Mouse (Mus musculus) bone marrow, adult 2 months (tissue): ENCODE measurements around the gene AC109138.7. TPM values are rescaled to one million over a fixed set of nuclear protein-coding genes. Genes with fewer than 3 reads are reported as not detected.

Experiments used
- H3K27ac ChIP-seq: fragments of 200-500 bp; 2 replicates; pipeline ENCODE4 v1.5.1; 2012; ENCODE audit warnings: low read depth, mild to moderate bottlenecking, control low read depth, inconsistent platforms, low read length; ENCODE audit not compliant: control insufficient read depth, poor library complexity, insufficient read depth
- H3K4me1 ChIP-seq: fragments of 200-500 bp; 2 replicates; pipeline ENCODE4 v1.6.1; 2011; ENCODE audit warnings: low read length; ENCODE audit not compliant: control insufficient read depth, insufficient read depth
- H3K4me3 ChIP-seq: fragments of 200-500 bp; replicated peaks from 2 replicates; pipeline ENCODE3; 2011; ENCODE audit warnings: mild to moderate bottlenecking, low read depth, low read length, control low read depth; ENCODE audit not compliant: control insufficient read depth
- CTCF ChIP-seq: fragments of 200-500 bp; IDR thresholded peaks from 2 replicates; pipeline ENCODE4 v1.5.1; 2011; ENCODE audit warnings: low read length, control low read depth; ENCODE audit not compliant: control insufficient read depth, insufficient read depth
- POLR2A ChIP-seq: fragments of 200-500 bp; IDR thresholded peaks from 2 replicates; pipeline ENCODE4 v1.6.1; 2011; ENCODE audit warnings: low read depth, mild to moderate bottlenecking, control low read depth, low read length, borderline replicate concordance; ENCODE audit not compliant: control insufficient read depth
- WGBS: fragments of 180-500 bp; shearing (Covaris S2); methylation state at CpG from one replicate; pipeline ENCODE4 v1.1.7; 2018; 5-methylcytosine and 5-hydroxymethylcytosine counted together
- polyA plus RNA-seq: library from polyadenylated mRNA; stranded (reverse); fragments of >200 nt; gene quantifications from 2 replicates; pipeline ENCODE4 v1.2.4, GENCODE M21; 2011; ENCODE audit warnings: low replicate concordance; ENCODE audit not compliant: missing spikeins, insufficient read depth, insufficient read length

The AC109138.7 gene
- polyA plus RNA-seq, 1 experiment: not detected

DNA sequence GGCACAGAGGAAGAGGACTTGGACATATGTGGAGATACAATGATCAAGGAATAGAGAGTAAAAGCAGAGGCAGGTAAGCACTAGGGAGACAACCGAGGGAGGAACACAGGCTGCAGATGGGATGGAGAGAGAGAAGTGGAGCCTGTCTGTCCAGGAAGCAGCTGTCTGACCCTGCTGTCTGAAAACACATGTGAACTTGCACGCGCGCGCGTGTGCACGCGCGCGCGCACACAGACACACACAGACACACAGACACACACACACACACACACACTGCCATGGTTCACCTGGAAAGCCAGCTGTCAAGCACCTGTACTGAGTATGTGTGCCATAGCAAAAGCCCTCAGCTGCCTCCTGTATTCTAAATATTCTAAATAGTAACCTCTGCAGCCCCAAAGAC, 4.1 kb downstream of the AC109138.7 start:
- H3K4me1 ChIP-seq: peaks cover 19% of the 10 kb centered on the region
- H3K27ac ChIP-seq: peak overlapping the region; percentile 42
- WGBS: 39% methylated on average over 11 of the region's 11 CpGs
- no peak overlapping the region for H3K4me3 ChIP-seq
- no peak for TF ChIP-seq POLR2A
- no peak for TF ChIP-seq CTCF

DNA sequence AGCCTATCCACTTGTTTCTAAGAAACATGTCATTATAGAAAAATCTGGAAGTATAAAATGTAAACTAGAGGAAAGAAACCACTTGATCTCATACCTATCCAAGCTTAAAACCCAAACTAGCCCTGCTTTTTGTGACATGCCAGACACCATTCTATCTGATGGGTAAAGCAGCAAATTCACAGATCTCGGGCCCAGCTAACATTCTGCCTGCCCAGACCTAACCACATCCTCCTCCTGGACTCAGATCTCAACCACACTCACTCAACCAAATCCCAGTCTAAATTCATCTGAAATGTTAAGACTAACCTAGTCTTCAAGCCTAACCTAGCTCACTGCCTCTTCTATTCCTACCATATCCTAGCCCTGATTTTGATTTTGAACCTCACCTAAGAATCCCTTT, 4.6 kb downstream of the AC109138.7 start:
- no peak overlapping the region for H3K4me3 ChIP-seq
- 3% methylated on average over 1 of the region's 1 CpGs for WGBS
- H3K27ac ChIP-seq: peak overlapping the region; percentile 42; the same call in 1 of the 2 replicates
- H3K4me1 ChIP-seq: peaks cover 18% of the 10 kb centered on the region
- TF ChIP-seq POLR2A (no peak), CTCF (no peak)

DNA sequence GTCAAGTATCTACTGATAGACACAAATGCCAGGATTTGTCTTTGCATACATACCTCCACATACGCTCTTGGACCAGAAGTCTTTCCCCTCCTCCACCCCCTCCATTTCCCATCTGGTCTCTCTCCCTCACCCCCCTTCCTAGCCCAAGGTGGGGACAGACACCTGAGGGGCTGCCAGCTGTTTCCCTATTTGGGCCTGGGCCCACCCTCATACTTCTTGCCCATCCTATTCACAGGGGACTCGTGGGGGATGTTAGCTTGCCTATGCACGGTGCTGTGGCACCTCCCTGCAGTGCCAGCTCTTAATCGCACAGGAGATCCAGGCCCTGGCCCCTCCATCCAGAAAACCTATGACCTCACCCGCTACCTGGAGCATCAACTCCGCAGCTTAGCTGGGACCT, 5.8 kb downstream of the AC109138.7 start:
- Histone ChIP-seq H3K4me1 (peaks cover 17% of the 10 kb centered on the region), H3K27ac (peak overlapping the region; percentile 26), H3K4me3 (no peak overlapping the region)
- 65% methylated on average over 6 of the region's 6 CpGs for WGBS
- TF ChIP-seq POLR2A (no peak), CTCF (no peak)

DNA sequence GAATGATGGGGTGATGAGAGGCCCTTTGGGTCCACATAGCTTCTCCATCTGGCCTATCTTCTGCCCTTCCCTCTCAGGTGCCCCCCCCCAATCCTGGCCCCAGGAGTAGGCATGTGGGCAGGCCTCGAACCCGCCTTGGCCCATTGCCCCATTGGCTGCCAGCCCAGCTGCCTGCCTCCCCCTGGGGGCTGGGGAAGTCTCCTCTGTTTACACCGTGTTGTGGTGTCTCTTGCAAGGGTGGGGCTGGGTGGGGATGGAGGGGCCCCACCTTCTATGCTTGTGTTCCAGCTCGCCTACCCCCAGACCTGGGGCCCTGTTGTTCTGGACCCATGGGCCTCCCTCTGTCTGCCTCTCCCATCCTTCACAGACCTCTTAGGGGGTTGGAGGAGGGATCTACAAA, 6.3 kb downstream of the AC109138.7 start:
- Histone ChIP-seq H3K4me3 (no peak overlapping the region), H3K27ac (peak overlapping the region; percentile 26), H3K4me1 (peaks cover 17% of the 10 kb centered on the region)
- 18% methylated on average over 4 of the region's 4 CpGs for WGBS
- TF ChIP-seq CTCF (no peak), POLR2A (no peak)

DNA sequence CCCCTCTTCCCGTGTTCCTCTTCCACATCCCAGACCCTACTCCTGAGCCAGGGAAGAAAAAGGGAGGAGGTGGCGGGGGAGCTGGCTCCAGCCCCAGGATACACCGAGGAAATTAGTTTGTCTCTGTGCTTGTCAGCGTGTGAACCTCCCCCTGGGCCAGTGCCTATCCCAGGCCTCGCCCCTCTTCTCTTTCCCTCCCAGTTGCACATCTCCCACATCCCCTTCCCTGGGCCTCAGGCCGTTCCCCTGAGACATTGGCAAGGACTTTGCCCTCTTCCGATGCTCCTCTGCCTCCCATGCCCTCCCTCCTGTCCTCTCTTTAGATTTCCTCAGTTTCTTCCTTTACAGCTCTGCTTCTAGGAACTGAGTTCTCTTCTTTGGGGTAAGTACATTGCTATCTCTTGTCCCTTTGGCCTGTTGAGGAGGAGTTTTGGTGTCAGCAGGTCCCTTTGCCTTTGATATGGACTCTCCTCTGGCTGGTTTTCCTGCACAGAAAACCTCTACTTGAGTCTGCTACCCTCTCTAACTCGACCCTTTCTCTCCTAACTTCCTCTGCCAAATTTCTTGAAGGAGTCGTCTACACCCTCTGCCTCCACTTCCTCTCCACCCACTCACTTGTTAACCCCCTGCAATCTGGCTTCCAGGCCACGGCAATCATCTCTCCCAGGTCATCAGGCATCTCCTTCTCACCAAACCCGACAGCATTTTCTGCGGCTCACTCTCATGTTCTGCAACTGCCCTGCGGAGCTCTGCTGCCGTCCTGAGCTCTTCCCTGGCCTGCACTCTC, 7.0 kb downstream of the AC109138.7 start:
- TF ChIP-seq CTCF (no peak), POLR2A (no peak)
- WGBS: 14% methylated on average over 14 of the region's 14 CpGs
- peaks cover 16% of the 10 kb centered on the region for H3K4me1 ChIP-seq
- H3K4me3 ChIP-seq: no peak overlapping the region
- peak overlapping the region; percentile 62 for H3K27ac ChIP-seq

DNA sequence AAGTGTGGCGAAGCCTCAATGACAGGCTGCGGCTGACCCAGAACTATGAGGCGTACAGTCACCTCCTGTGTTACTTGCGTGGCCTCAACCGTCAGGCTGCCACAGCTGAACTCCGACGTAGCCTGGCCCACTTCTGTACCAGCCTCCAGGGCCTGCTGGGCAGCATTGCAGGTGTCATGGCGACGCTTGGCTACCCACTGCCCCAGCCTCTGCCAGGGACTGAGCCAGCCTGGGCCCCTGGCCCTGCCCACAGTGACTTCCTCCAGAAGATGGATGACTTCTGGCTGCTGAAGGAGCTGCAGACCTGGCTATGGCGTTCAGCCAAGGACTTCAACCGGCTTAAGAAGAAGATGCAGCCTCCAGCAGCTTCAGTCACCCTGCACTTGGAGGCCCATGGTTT, 8.0 kb downstream of the AC109138.7 start:
- peak overlapping the region; percentile 62 for H3K27ac ChIP-seq
- TF ChIP-seq POLR2A (peak; percentile 54; the same call in 1 of the 2 replicates), CTCF (no peak)
- 14% methylated on average over 11 of the region's 11 CpGs for WGBS
- H3K4me1 ChIP-seq: peaks cover 19% of the 10 kb centered on the region
- no peak overlapping the region for H3K4me3 ChIP-seq

DNA sequence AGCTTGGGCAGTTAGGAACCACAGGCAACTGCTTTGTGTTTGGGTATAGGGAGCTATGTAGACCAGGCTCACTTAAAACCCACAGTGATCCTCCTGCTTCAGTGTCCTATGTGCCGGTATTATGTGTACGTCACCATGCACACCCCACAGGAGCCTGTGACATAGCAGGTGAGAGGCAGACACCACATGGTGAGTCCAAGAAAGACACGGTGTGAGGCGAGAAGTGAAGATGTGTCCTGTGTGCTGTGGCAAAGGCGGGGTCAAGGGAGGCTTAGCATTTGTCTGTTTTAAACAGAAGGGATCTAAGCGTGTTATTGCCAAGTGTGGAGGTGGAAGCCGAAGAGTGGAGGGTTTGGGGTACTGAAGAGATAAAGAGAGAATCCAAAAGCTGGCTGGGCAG, 12.6 kb downstream of the AC109138.7 start:
- no peak overlapping the region for H3K4me3 ChIP-seq
- H3K27ac ChIP-seq: peak overlapping the region; percentile 49; the same call in 1 of the 2 replicates
- TF ChIP-seq CTCF (no peak), POLR2A (no peak)
- H3K4me1 ChIP-seq: peaks cover 16% of the 10 kb centered on the region
- 19% methylated on average over 7 of the region's 7 CpGs for WGBS

DNA sequence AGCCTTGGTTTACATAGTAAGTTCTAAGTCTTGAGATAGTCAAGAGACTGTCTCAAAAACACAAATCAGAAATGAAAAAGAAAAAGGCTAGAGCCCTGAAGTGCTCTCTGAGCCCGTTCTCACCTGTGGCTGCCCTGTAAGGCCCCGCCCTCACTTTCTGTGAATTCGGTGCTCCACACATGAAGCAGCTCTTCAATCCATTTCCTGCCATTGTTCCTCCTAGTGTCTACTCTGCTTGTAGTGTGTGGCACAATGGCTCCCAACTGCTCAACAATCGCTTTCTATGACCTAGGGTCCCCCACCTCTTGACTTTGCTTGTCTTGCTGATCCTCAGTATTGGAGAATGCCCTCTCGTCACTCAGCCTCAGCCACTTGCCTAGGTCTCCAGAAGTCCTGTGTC, 13.3 kb downstream of the AC109138.7 start:
- H3K4me1 ChIP-seq: peaks cover 14% of the 10 kb centered on the region
- TF ChIP-seq POLR2A (no peak), CTCF (no peak)
- 31% methylated on average over 5 of the region's 5 CpGs for WGBS
- H3K4me3 ChIP-seq: no peak overlapping the region
- no peak overlapping the region for H3K27ac ChIP-seq

DNA sequence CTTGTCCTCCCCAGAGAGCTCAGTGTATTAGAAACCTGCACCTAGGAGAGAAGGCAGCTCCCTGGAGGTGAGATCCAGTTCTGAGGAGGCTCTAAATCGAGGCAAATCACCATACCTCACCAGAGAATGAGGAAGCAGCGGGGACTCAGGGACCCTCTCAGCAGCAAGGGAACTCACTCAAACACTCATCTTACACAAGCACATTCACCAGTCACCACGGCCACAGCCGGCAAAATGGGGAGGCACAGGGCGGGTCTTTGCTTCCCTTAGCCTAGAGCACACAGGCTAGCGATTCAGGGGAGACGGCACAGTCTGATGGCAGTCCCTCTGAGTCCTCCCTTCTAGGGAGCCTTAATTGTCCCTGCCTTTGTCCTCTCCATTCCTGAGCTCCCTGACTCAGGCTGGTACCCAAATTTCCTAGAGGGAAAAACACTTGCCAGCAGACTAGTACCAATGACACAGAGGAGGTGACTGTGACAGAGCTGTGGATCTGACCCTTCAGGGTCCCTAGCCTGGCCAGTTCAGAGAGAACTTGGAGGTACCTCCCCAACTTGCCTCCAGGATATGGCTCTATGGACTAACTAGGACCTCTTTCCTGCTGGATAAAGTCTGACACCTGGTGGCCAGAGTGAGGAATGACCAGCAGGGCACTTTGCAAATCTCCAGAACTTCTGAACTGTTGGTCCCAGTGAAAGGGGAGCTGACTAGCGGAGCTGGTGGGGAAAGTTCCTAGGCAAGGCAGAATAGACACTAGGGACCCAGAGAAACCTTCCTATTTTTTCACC, 13.9 kb downstream of the AC109138.7 start:
- no peak overlapping the region for H3K27ac ChIP-seq
- H3K4me1 ChIP-seq: peaks cover 10% of the 10 kb centered on the region
- 7% methylated on average over 8 of the region's 8 CpGs for WGBS
- TF ChIP-seq POLR2A: no peak
- peak; percentile 81 for TF ChIP-seq CTCF
- no peak overlapping the region for H3K4me3 ChIP-seq
